Mouse (Mus musculus) heart, embryonic 11.5 days (tissue): ENCODE measurements around the gene Ppp1r9b. TPM values are rescaled to one million over a fixed set of nuclear protein-coding genes. Genes with fewer than 3 reads are reported as not detected.
A peak's percentile ranks its signal among the peaks of the same experiment; 100 is the strongest.

Experiments used
- ATAC-seq: fragments of 200-750 bp; cut with Nextera tagmentation; replicated peaks from 2 replicates; pipeline ENCODE4 v1.8.0; 2017; ENCODE audit warnings: moderate library complexity; ENCODE audit not compliant: insufficient number of reproducible peaks, low FRiP score, low TSS enrichment
- H3K27ac ChIP-seq: fragments of 300-500 bp; sonication (generic); 2 replicates; pipeline ENCODE4 v1.5.1; 2014; ENCODE audit warnings: mild to moderate bottlenecking, low read depth, low read length
- H3K27me3 ChIP-seq: fragments of 300-500 bp; sonication (generic); 2 replicates; pipeline ENCODE4 v1.6.1; 2014; ENCODE audit warnings: mild to moderate bottlenecking, low read length, mixed read lengths; ENCODE audit not compliant: control insufficient read depth, insufficient read depth
- H3K36me3 ChIP-seq: fragments of 300-500 bp; sonication (generic); 2 replicates; pipeline ENCODE4 v1.6.1; 2014; ENCODE audit warnings: mild to moderate bottlenecking, low read length, moderate library complexity, mixed read lengths; ENCODE audit not compliant: control insufficient read depth, insufficient read depth
- H3K4me1 ChIP-seq: fragments of 300-500 bp; sonication (generic); 2 replicates; pipeline ENCODE4 v1.6.1; 2014; ENCODE audit warnings: low read length; ENCODE audit not compliant: control insufficient read depth, insufficient read depth
- H3K4me2 ChIP-seq: fragments of 300-500 bp; sonication (generic); 2 replicates; pipeline ENCODE4 v1.6.1; 2014; ENCODE audit warnings: mild to moderate bottlenecking, moderate library complexity
- H3K4me3 ChIP-seq: fragments of 300-500 bp; sonication (generic); 2 replicates; pipeline ENCODE4 v1.5.1; 2014; ENCODE audit warnings: low read depth, low read length
- H3K9ac ChIP-seq: fragments of 300-500 bp; sonication (generic); 2 replicates; pipeline ENCODE4 v1.6.1; 2014; ENCODE audit warnings: mild to moderate bottlenecking, low read depth, low read length, moderate library complexity
- H3K9me3 ChIP-seq: fragments of 300-500 bp; sonication (generic); replicated peaks from 2 replicates; pipeline ENCODE4 v1.6.1; 2016; ENCODE audit warnings: low read length; ENCODE audit not compliant: control insufficient read depth
- WGBS: fragments of 180-500 bp; shearing (Covaris S2); extraction: QIAGEN DNeasy Blood & Tissue Kit; methylation state at CpG from one replicate; pipeline ENCODE4 v1.1.7; 2014; ENCODE audit not compliant: insufficient replicate concordance; 5-methylcytosine and 5-hydroxymethylcytosine counted together
- polyA plus RNA-seq: library from polyadenylated mRNA; unstranded; fragments of >200 nt; fragmentation: Nextera tagmentation; extraction: Ambion mirVana; gene quantifications from 2 replicates; pipeline ENCODE4 v1.2.1, GENCODE M21; 2014

Ppp1r9b gene
- polyA plus RNA-seq, 1 experiment from 2014 or later: 16.3 TPM

GRCm38 (mm10) chr11:94997596-94997995 is 6.8 kb downstream of the Ppp1r9b start:
- 61% methylated on average over 5 of the region's 5 CpGs for WGBS
- peak overlapping the region; percentile 71 for H3K27ac ChIP-seq
- H3K4me2 ChIP-seq: peak overlapping the region; percentile 46
- peaks cover 60% of the 10 kb centered on the region for H3K4me1 ChIP-seq
- peak overlapping the region; percentile 56 for H3K9ac ChIP-seq
- no peaks in the 10 kb centered on the region for H3K27me3 ChIP-seq
- peaks cover 33% of the 10 kb centered on the region for H3K36me3 ChIP-seq
- peak overlapping the region; percentile 30 for H3K4me3 ChIP-seq
- peak; percentile 91 for ATAC-seq
- no peaks in the 10 kb centered on the region for H3K9me3 ChIP-seq

- 71% methylated on average over 16 of the region's 16 CpGs for WGBS
- H3K27me3 ChIP-seq: no peaks in the 10 kb centered on the region
- peaks cover 33% of the 10 kb centered on the region for H3K36me3 ChIP-seq
- no peaks in the 10 kb centered on the region for H3K9me3 ChIP-seq
- H3K27ac ChIP-seq: peak overlapping the region; percentile 69
- no peak for ATAC-seq
- H3K4me1 ChIP-seq: peaks cover 58% of the 10 kb centered on the region
- peak overlapping the region; percentile 30 for H3K4me3 ChIP-seq
- peak overlapping the region; percentile 56 for H3K9ac ChIP-seq
- peak overlapping the region; percentile 44 for H3K4me2 ChIP-seq
Observed at GRCm38 (mm10) chr11:94998041-94998531, 7.3 kb downstream of the Ppp1r9b start.

DNA sequence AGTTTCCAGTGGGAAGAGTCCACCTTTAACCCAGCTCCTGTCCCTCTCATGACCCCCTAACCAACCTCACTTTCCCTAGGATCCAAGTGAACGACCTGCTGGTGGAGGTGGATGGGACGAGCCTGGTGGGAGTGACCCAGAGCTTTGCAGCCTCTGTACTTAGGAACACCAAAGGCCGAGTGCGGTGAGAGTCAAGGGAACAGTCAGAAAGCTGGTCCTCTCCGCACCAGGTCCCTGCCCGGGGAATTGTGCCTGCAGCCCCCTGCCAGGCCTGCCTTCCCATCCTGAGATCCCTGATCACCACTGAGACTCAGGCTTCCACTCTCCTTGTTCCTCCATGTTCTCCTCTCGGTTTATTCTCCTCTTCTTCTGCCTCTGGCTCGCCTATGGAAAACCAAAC is 9.3 kb downstream of the Ppp1r9b start:
- Histone ChIP-seq H3K9me3 (no peaks in the 10 kb centered on the region), H3K27ac (no peak overlapping the region), H3K4me2 (peak overlapping the region; percentile 44), H3K9ac (peak overlapping the region; percentile 44; the same call in 1 of the 2 replicates), H3K4me3 (peak overlapping the region; percentile 30), H3K36me3 (peaks cover 36% of the 10 kb centered on the region), H3K4me1 (peaks cover 53% of the 10 kb centered on the region), H3K27me3 (no peaks in the 10 kb centered on the region)
- ATAC-seq: no peak
- 58% methylated on average over 8 of the region's 8 CpGs for WGBS

DNA sequence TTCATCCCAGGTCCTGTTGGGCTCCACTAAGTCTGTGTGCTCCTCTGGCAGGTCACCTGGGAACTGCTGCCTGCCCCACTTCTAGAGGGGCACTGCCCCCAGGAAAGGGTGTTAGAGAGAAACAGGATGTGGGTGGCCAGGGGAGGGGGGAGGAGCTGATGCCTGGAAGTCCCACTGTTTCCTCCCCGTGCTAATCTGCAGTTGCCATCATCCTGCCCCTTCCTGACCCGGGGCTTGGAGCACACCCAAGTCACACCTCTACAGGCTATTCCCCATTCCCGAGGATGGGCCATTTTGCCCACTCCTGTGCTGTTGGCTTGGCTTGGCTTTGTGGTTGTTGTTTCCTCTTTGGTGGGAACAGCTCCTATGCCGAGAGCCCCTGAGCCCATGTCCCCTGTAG is 9.7 kb downstream of the Ppp1r9b start:
- Histone ChIP-seq H3K4me3 (peak overlapping the region; percentile 30; the same call in 1 of the 2 replicates), H3K4me2 (peak overlapping the region; percentile 44)

DNA sequence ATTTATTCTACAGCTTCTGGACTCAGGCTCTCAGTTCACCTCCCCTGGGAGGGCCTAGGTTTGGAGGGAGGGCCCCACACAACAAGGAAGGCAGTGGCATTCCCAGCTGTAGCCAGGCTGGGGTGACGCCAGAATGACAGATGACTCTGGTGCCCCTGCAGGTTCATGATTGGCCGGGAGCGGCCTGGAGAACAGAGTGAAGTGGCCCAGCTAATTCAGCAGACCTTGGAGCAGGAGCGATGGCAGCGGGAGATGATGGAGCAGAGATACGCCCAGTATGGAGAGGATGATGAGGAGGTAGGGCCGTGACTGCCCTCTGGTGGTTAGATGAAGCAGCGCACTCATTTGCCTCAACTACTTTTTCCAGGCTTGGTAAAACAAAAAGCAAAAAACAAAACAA is 10.2 kb downstream of the Ppp1r9b start:
- H3K4me3 ChIP-seq: no peak overlapping the region
- ATAC-seq: no peak
- 2% methylated on average over 8 of the region's 8 CpGs for WGBS
- peaks cover 37% of the 10 kb centered on the region for H3K36me3 ChIP-seq
- H3K9me3 ChIP-seq: no peaks in the 10 kb centered on the region
- H3K4me1 ChIP-seq: peaks cover 51% of the 10 kb centered on the region
- H3K27me3 ChIP-seq: no peaks in the 10 kb centered on the region
- H3K27ac ChIP-seq: peak overlapping the region; percentile 67
- no peak overlapping the region; the same call in 1 of the 2 replicates for H3K9ac ChIP-seq
- peak overlapping the region; percentile 44 for H3K4me2 ChIP-seq

More for the DNA sequence above, 9.7 kb downstream of the Ppp1r9b start:
- H3K9me3 ChIP-seq: no peaks in the 10 kb centered on the region
- no peak for ATAC-seq
- WGBS: 18% methylated on average over 4 of the region's 4 CpGs
- H3K27me3 ChIP-seq: no peaks in the 10 kb centered on the region
- peak overlapping the region; percentile 67 for H3K27ac ChIP-seq
- peaks cover 37% of the 10 kb centered on the region for H3K36me3 ChIP-seq
- H3K4me1 ChIP-seq: peaks cover 51% of the 10 kb centered on the region
- peak overlapping the region; percentile 44 for H3K9ac ChIP-seq

- Histone ChIP-seq H3K36me3 (peaks cover 31% of the 10 kb centered on the region), H3K4me2 (no peak overlapping the region), H3K27me3 (no peaks in the 10 kb centered on the region), H3K27ac (no peak overlapping the region), H3K4me3 (no peak overlapping the region), H3K9ac (0 out of 2 replicates have a peak overlapping the region, but pooled peaks have one; percentile 39), H3K9me3 (no peaks in the 10 kb centered on the region), H3K4me1 (peaks cover 52% of the 10 kb centered on the region)
- WGBS: 87% methylated on average over 21 of the region's 21 CpGs
- no peak for ATAC-seq
Observed at GRCm38 (mm10) chr11:95001584-95002347, 10.9 kb downstream of the Ppp1r9b start.

DNA sequence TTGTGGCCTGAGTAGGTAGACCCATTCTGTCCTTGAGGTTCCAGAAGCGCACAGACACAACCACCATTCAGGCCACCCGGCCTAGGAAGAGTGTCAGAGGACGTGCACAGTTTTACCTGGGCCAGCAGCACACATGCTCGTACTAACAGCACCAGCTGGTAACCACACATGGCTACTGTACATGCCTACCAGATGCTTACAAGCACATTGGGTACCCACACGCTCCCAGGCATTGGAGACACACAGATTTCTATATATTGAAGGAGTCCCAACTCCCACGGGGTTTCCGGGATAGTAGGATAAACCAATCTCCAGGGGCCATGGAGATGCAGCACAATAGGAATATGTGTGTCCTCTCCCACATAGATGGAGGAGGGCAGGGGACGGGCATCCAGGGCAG is 11.9 kb downstream of the Ppp1r9b start:
- H3K9ac ChIP-seq: no peak overlapping the region
- no peak overlapping the region for H3K27ac ChIP-seq
- H3K4me3 ChIP-seq: no peak overlapping the region
- H3K36me3 ChIP-seq: peaks cover 25% of the 10 kb centered on the region
- 90% methylated on average over 8 of the region's 8 CpGs for WGBS
- H3K9me3 ChIP-seq: no peaks in the 10 kb centered on the region
- no peak for ATAC-seq
- H3K4me1 ChIP-seq: peaks cover 56% of the 10 kb centered on the region
- no peak overlapping the region for H3K4me2 ChIP-seq
- no peaks in the 10 kb centered on the region for H3K27me3 ChIP-seq

- ATAC-seq: 0 out of 2 replicates have a peak, but pooled peaks have one; percentile 27
- Histone ChIP-seq H3K27me3 (no peaks in the 10 kb centered on the region), H3K4me1 (peaks cover 61% of the 10 kb centered on the region), H3K27ac (peak overlapping the region; percentile 41; the same call in 1 of the 2 replicates), H3K9ac (peak overlapping the region; percentile 50), H3K9me3 (no peaks in the 10 kb centered on the region), H3K4me2 (no peak overlapping the region; the same call in 1 of the 2 replicates), H3K36me3 (peaks cover 20% of the 10 kb centered on the region), H3K4me3 (no peak overlapping the region)
- WGBS: 66% methylated on average over 12 of the region's 12 CpGs
Observed at GRCm38 (mm10) chr11:95004136-95004936, 13.5 kb downstream of the Ppp1r9b start.
